Mouse (Mus musculus) kidney, postnatal 0 days (tissue): ENCODE measurements around the gene Tshz2. TPM values are rescaled to one million over a fixed set of nuclear protein-coding genes. Genes with fewer than 3 reads are reported as not detected.
A peak's percentile ranks its signal among the peaks of the same experiment; 100 is the strongest.

ENCODE experiments used
- ATAC-seq: fragments of 200-750 bp; cut with Nextera tagmentation; replicated peaks from 2 replicates; pipeline ENCODE4 v1.8.0; 2017; ENCODE audit warnings: low read depth, moderate number of reproducible peaks, moderate TSS enrichment, moderate library complexity; ENCODE audit not compliant: low FRiP score
- DNase-seq: peaks from one replicate; pipeline ENCODE4 v3.0.0-alpha.2; 2016; ENCODE audit warnings: low spot score
- H3K27ac ChIP-seq: fragments of 300-500 bp; sonication (generic); 2 replicates; pipeline ENCODE4 v1.5.1; 2014; ENCODE audit warnings: mild to moderate bottlenecking
- H3K27me3 ChIP-seq: fragments of 300-500 bp; sonication (generic); 2 replicates; pipeline ENCODE4 v1.6.1; 2014; ENCODE audit warnings: low read length, mixed read lengths; ENCODE audit not compliant: insufficient read depth
- H3K36me3 ChIP-seq: fragments of 300-500 bp; sonication (generic); 2 replicates; pipeline ENCODE4 v1.6.1; 2014; ENCODE audit warnings: low read length, mixed read lengths; ENCODE audit not compliant: insufficient read depth
- H3K4me1 ChIP-seq: fragments of 300-500 bp; sonication (generic); replicated peaks from 2 replicates; pipeline ENCODE4 v1.6.1; 2014; ENCODE audit warnings: antibody characterized with exemption, low read length, mixed read lengths; ENCODE audit not compliant: insufficient read depth
- H3K4me2 ChIP-seq: fragments of 300-500 bp; sonication (generic); 2 replicates; pipeline ENCODE4 v1.6.1; 2014; ENCODE audit warnings: mild to moderate bottlenecking, low read length, moderate library complexity, mixed read lengths
- H3K4me3 ChIP-seq: fragments of 300-500 bp; sonication (generic); replicated peaks from 2 replicates; pipeline ENCODE4 v1.5.1; 2014; ENCODE audit warnings: low read depth, low read length
- H3K9ac ChIP-seq: fragments of 300-500 bp; sonication (generic); 2 replicates; pipeline ENCODE4 v1.6.1; 2014; ENCODE audit warnings: low read depth, low read length
- H3K9me3 ChIP-seq: fragments of 300-500 bp; sonication (generic); replicated peaks from 2 replicates; pipeline ENCODE4 v1.6.1; 2016; ENCODE audit warnings: low read length, inconsistent platforms, mixed read lengths
- CTCF ChIP-seq: IDR thresholded peaks from 2 replicates; pipeline ENCODE4 v1.5.1; 2016; ENCODE audit warnings: antibody characterized with exemption, low read depth, mild to moderate bottlenecking, moderate library complexity
- WGBS: fragments of 180-500 bp; shearing (Covaris S2); extraction: QIAGEN DNeasy Blood & Tissue Kit; methylation state at CpG from one replicate; pipeline ENCODE4 v1.1.7; 2014; 5-methylcytosine and 5-hydroxymethylcytosine counted together
- polyA plus RNA-seq: library from polyadenylated mRNA; unstranded; fragments of >200 nt; fragmentation: Nextera tagmentation; extraction: Ambion mirVana; gene quantifications from 2 replicates; pipeline ENCODE4 v1.2.1, GENCODE M21; 2015

The Tshz2 gene
- polyA plus RNA-seq, 1 experiment from 2014 or later, result 9.8 TPM

GRCm38 (mm10) chr2:169606901-169607678, 25.7 kb upstream of the Tshz2 start:
- no peak overlapping the region for H3K27ac ChIP-seq
- no peaks in the 10 kb centered on the region for H3K27me3 ChIP-seq
- H3K4me1 ChIP-seq, result peaks cover 5% of the 10 kb centered on the region; the same call in 1 of the 2 replicates
- H3K4me2 ChIP-seq, result no peak overlapping the region
- H3K9ac ChIP-seq, result no peak overlapping the region
- H3K36me3 ChIP-seq, result no peaks in the 10 kb centered on the region
- no peak overlapping the region for H3K4me3 ChIP-seq
- 68% methylated on average over 13 of the region's 13 CpGs for WGBS
- DNase-seq, result no peak
- TF ChIP-seq CTCF, result no peak
- ATAC-seq, result no peak
- H3K9me3 ChIP-seq, result no peaks in the 10 kb centered on the region

DNA sequence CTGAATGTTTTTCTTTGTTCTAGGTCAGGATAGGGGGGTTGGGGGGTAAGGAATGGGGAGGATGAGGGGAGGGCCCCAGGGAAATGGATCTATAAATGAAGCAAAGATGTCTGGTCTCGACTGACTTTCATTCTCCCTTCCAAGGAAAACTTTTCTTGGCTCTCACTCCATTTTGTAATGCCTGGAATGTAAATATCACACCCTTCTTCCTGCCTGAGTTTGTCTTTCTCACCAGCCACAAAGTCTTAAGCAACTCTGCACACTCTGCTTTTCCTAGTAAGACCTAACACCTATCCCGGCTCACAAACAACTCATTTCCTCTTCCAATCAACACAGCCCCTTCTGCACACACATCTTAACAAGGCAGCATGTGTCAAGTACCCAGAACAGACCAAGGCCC, 25.0 kb upstream of the Tshz2 start:
- Histone ChIP-seq H3K9ac (no peak overlapping the region), H3K9me3 (no peaks in the 10 kb centered on the region), H3K4me2 (no peak overlapping the region), H3K27ac (no peak overlapping the region), H3K36me3 (no peaks in the 10 kb centered on the region), H3K4me1 (peaks cover 5% of the 10 kb centered on the region; the same call in 1 of the 2 replicates), H3K27me3 (no peaks in the 10 kb centered on the region), H3K4me3 (no peak overlapping the region)
- 14% methylated on average over 2 of the region's 2 CpGs for WGBS
- DNase-seq (peak; percentile 57), ATAC-seq (no peak)
- no peak for TF ChIP-seq CTCF

DNA sequence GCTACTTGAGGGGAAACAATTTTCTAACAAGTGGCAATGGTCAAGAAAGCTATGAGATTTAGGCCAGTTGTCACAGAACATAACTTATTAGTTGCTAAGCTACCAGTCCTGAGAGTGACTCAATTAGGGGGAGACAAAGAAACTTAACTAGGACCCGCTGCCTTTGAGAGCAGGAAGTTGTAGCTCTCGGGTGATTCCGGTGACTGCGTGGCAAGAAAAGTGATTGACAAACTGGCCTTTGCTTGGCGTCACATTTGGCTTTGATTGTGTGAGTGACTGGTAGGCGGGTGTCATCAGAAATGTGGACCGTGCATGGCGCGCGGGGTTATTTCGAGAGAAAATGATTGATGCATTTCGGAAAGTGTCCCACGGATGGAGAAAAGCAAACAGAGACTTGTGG, 22.9 kb upstream of the Tshz2 start:
- no peak overlapping the region for H3K4me3 ChIP-seq
- TF ChIP-seq CTCF, result no peak
- peak overlapping the region; percentile 38; the same call in 1 of the 2 replicates for H3K4me2 ChIP-seq
- H3K27me3 ChIP-seq, result no peaks in the 10 kb centered on the region
- 24% methylated on average over 13 of the region's 13 CpGs for WGBS
- H3K36me3 ChIP-seq, result no peaks in the 10 kb centered on the region
- peaks cover 5% of the 10 kb centered on the region; the same call in 1 of the 2 replicates for H3K4me1 ChIP-seq
- no peak for ATAC-seq
- no peak overlapping the region for H3K9ac ChIP-seq
- 0 out of 2 replicates have a peak overlapping the region, but pooled peaks have one; percentile 13 for H3K27ac ChIP-seq
- H3K9me3 ChIP-seq, result no peaks in the 10 kb centered on the region
- peak; percentile 74 for DNase-seq

GRCm38 (mm10) chr2:169610882-169611281, 21.9 kb upstream of the Tshz2 start:
- TF ChIP-seq CTCF, result no peak
- no peaks in the 10 kb centered on the region for H3K36me3 ChIP-seq
- ATAC-seq (no peak), DNase-seq (peak; percentile 69)
- no peaks in the 10 kb centered on the region for H3K27me3 ChIP-seq
- peaks cover 5% of the 10 kb centered on the region; the same call in 1 of the 2 replicates for H3K4me1 ChIP-seq
- no peaks in the 10 kb centered on the region for H3K9me3 ChIP-seq
- H3K4me2 ChIP-seq, result no peak overlapping the region
- H3K4me3 ChIP-seq, result no peak overlapping the region
- no peak overlapping the region for H3K27ac ChIP-seq
- 19% methylated on average over 8 of the region's 8 CpGs for WGBS
- no peak overlapping the region for H3K9ac ChIP-seq

DNA sequence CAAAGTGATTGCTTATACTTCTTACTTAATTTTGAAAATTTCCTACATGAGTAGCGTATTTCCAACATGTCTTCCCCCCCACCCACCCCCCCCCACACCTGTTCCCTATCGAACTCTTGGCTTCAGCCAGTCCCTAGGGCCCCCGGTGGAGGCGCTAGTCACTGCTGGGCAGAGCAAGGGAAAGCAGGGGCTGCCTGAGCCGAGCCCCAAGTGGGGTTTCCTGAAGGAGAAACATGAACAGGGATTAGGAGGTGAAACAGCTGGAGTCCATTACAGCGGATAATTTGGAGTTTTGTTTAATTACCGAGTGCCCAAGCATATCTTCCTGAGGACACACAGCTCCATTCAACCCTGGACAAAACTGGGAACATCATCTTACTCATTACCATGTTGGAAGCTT, 21.3 kb upstream of the Tshz2 start:
- Histone ChIP-seq H3K27me3 (no peaks in the 10 kb centered on the region), H3K36me3 (no peaks in the 10 kb centered on the region), H3K4me3 (no peak overlapping the region), H3K27ac (no peak overlapping the region), H3K9ac (no peak overlapping the region), H3K9me3 (no peaks in the 10 kb centered on the region), H3K4me2 (no peak overlapping the region), H3K4me1 (peaks cover 5% of the 10 kb centered on the region; the same call in 1 of the 2 replicates)
- peak; percentile 57 for DNase-seq
- peak; percentile 38; the same call in 1 of the 2 replicates for TF ChIP-seq CTCF
- WGBS, result 21% methylated on average over 7 of the region's 7 CpGs
- no peak; the same call in 1 of the 2 replicates for ATAC-seq

- Histone ChIP-seq H3K4me3 (no peak overlapping the region), H3K4me1 (peaks cover 4% of the 10 kb centered on the region; the same call in 1 of the 2 replicates), H3K9ac (no peak overlapping the region), H3K4me2 (no peak overlapping the region), H3K27me3 (no peaks in the 10 kb centered on the region), H3K9me3 (no peaks in the 10 kb centered on the region), H3K27ac (no peak overlapping the region), H3K36me3 (no peaks in the 10 kb centered on the region)
- 47% methylated on average over 4 of the region's 4 CpGs for WGBS
- DNase-seq (no peak), ATAC-seq (no peak)
- TF ChIP-seq CTCF, result no peak
These were observed 18.1 kb upstream of the Tshz2 start for GRCm38 (mm10) chr2:169614683-169615082.
